Mouse (Mus musculus) megakaryocyte, embryonic 14.5 days (primary cell): ENCODE measurements at regions not wholly inside any gene's neighbourhood (a gene's known extent, or its start where the extent isn't known, plus 50 kb on each side); places are given as distances from the start of the nearest gene placed in this dataset.

ENCODE experiments used
- FLI1 ChIP-seq: IDR thresholded peaks from 2 replicates; pipeline ENCODE4 v1.6.1; 2012; ENCODE audit warnings: low read length, inconsistent platforms, mixed read lengths
- GATA1 ChIP-seq: IDR thresholded peaks from 3 replicates; pipeline ENCODE4 v1.6.1; 2012; ENCODE audit warnings: mixed read lengths, low read length, inconsistent platforms, borderline replicate concordance

DNA sequence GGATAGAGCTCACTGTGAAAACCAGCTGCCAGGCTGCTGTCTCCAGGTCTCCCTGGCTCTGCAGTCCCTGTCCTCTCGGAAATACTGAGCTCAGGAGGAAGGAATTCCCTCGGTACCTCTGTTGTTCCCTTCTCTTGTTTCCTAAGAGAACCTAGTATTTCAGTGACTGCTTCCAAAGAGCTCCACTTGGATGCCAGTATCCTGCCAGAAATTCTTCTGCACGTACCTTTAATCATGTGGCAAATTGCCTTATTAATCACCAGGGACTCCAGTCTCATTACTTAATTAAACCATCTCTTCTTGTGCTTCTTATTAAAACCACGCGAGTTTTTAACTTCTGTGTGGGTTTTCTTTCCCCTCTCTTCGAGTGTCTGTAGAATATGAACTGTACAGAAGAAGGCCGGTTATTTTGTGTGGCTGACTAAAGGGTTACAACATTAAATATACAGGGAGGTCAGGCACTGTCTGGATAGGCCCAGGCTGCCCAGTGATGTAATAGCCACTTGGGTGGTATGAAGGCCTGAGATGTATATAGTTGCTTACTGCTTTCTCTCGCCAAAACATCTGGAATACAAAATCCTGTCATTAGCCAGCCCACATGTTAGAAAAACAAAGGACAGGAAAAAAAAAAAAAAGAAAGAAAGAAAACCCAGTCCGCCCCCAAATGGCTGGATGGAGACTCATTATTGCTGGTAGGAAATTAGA lies 183.2 kb downstream of the Gm10260 start:
- TF ChIP-seq GATA1 (no peak), FLI1 (no peak)
